Mouse (Mus musculus): ENCODE measurements around the gene Gm20388. TPM values are rescaled to one million over a fixed set of nuclear protein-coding genes. Genes with fewer than 3 reads are reported as not detected.
A peak's percentile ranks its signal among the peaks of the same experiment; 100 is the strongest.

Gene Gm20388
- polyA plus RNA-seq, 1 experiment from 2014 or later = not detected

GRCm38 (mm10) chr8:122246257-122247211 is 2335.9 kb downstream of the Gm20388 start:
- ATAC-seq (ENCODE audit: low FRiP score) (no peak), DNase-seq (ENCODE audit: low spot score, missing footprints) (peak; percentile 61)
- Histone ChIP-seq H3K36me3 (ENCODE audit: control insufficient read depth, insufficient read depth, low read length) (no peaks in the 10 kb centered on the region), H3K4me3 (ENCODE audit: low read depth, low read length) (no peak overlapping the region), H3K9ac (ENCODE audit: low read length) (no peak overlapping the region), H3K27me3 (ENCODE audit: control insufficient read depth, insufficient read depth, low read length) (no peaks in the 10 kb centered on the region), H3K4me2 (no peak overlapping the region), H3K27ac (ENCODE audit: low read depth, low read length) (no peak overlapping the region), H3K9me3 (ENCODE audit: control insufficient read depth, low read length) (no peaks in the 10 kb centered on the region), H3K4me1 (ENCODE audit: control insufficient read depth, insufficient read depth, low read length) (no peaks in the 10 kb centered on the region)
- whole genome bisulfite sequencing = 47% methylated on average over 12 of the region's 12 CpGs

GRCm38 (mm10) chr8:122251739-122252138 is 2341.1 kb downstream of the Gm20388 start:
- Histone ChIP-seq H3K4me2 (no peak overlapping the region), H3K27ac (ENCODE audit: low read depth, low read length) (no peak overlapping the region), H3K4me1 (ENCODE audit: control insufficient read depth, insufficient read depth, low read length) (no peaks in the 10 kb centered on the region), H3K9me3 (ENCODE audit: control insufficient read depth, low read length) (no peaks in the 10 kb centered on the region), H3K9ac (ENCODE audit: low read length) (no peak overlapping the region), H3K27me3 (ENCODE audit: control insufficient read depth, insufficient read depth, low read length) (no peaks in the 10 kb centered on the region), H3K36me3 (ENCODE audit: control insufficient read depth, insufficient read depth, low read length) (no peaks in the 10 kb centered on the region), H3K4me3 (ENCODE audit: low read depth, low read length) (no peak overlapping the region)
- WGBS = 86% methylated on average over 1 of the region's 1 CpGs
- peak; percentile 26 for DNase-seq (ENCODE audit: low spot score, missing footprints)
- ATAC-seq (ENCODE audit: low FRiP score) = no peak

- Histone ChIP-seq H3K9ac (ENCODE audit: low read length) (no peak overlapping the region), H3K4me1 (ENCODE audit: control insufficient read depth, insufficient read depth, low read length) (no peaks in the 10 kb centered on the region), H3K4me3 (ENCODE audit: low read depth, low read length) (no peak overlapping the region), H3K36me3 (ENCODE audit: control insufficient read depth, insufficient read depth, low read length) (no peaks in the 10 kb centered on the region), H3K4me2 (no peak overlapping the region), H3K27ac (ENCODE audit: low read depth, low read length) (no peak overlapping the region), H3K27me3 (ENCODE audit: control insufficient read depth, insufficient read depth, low read length) (no peaks in the 10 kb centered on the region), H3K9me3 (ENCODE audit: control insufficient read depth, low read length) (no peaks in the 10 kb centered on the region)
- ATAC-seq (ENCODE audit: low FRiP score) = no peak
- WGBS = 68% methylated on average over 5 of the region's 5 CpGs
- peak; percentile 4 for DNase-seq (ENCODE audit: low spot score, missing footprints)
These were observed 2341.7 kb downstream of the Gm20388 start for GRCm38 (mm10) chr8:122252366-122252765.

- Histone ChIP-seq H3K36me3 (ENCODE audit: control insufficient read depth, insufficient read depth, low read length) (no peaks in the 10 kb centered on the region), H3K4me2 (no peak overlapping the region), H3K9ac (ENCODE audit: low read length) (no peak overlapping the region), H3K9me3 (ENCODE audit: control insufficient read depth, low read length) (no peaks in the 10 kb centered on the region), H3K27ac (ENCODE audit: low read depth, low read length) (no peak overlapping the region), H3K27me3 (ENCODE audit: control insufficient read depth, insufficient read depth, low read length) (no peaks in the 10 kb centered on the region), H3K4me1 (ENCODE audit: control insufficient read depth, insufficient read depth, low read length) (no peaks in the 10 kb centered on the region), H3K4me3 (ENCODE audit: low read depth, low read length) (no peak overlapping the region)
- peak; percentile 97 for DNase-seq (ENCODE audit: low spot score, missing footprints)
- ATAC-seq (ENCODE audit: low FRiP score) = 0 out of 2 replicates have a peak, but pooled peaks have one; percentile 24
- 60% methylated on average over 2 of the region's 2 CpGs for WGBS
These were observed 2348.7 kb downstream of the Gm20388 start for GRCm38 (mm10) chr8:122259351-122259750.

GRCm38 (mm10) chr8:122260755-122261154 is 2350.1 kb downstream of the Gm20388 start:
- DNase-seq (ENCODE audit: low spot score, missing footprints) (peak; percentile 75), ATAC-seq (ENCODE audit: low FRiP score) (no peak)
- no peak overlapping the region for H3K27ac ChIP-seq (ENCODE audit: low read depth, low read length)
- H3K4me3 ChIP-seq (ENCODE audit: low read depth, low read length) = no peak overlapping the region
- no peaks in the 10 kb centered on the region for H3K4me1 ChIP-seq (ENCODE audit: control insufficient read depth, insufficient read depth, low read length)
- no peaks in the 10 kb centered on the region for H3K36me3 ChIP-seq (ENCODE audit: control insufficient read depth, insufficient read depth, low read length)
- H3K9me3 ChIP-seq (ENCODE audit: control insufficient read depth, low read length) = no peaks in the 10 kb centered on the region
- H3K9ac ChIP-seq (ENCODE audit: low read length) = no peak overlapping the region
- no peak overlapping the region for H3K4me2 ChIP-seq
- H3K27me3 ChIP-seq (ENCODE audit: control insufficient read depth, insufficient read depth, low read length) = no peaks in the 10 kb centered on the region
- WGBS = 42% methylated on average over 9 of the region's 9 CpGs

GRCm38 (mm10) chr8:122262835-122263234 is 2352.2 kb downstream of the Gm20388 start:
- Histone ChIP-seq H3K9ac (ENCODE audit: low read length) (no peak overlapping the region), H3K4me2 (no peak overlapping the region), H3K9me3 (ENCODE audit: control insufficient read depth, low read length) (no peaks in the 10 kb centered on the region), H3K4me3 (ENCODE audit: low read depth, low read length) (no peak overlapping the region), H3K27ac (ENCODE audit: low read depth, low read length) (no peak overlapping the region), H3K4me1 (ENCODE audit: control insufficient read depth, insufficient read depth, low read length) (no peaks in the 10 kb centered on the region; the same call in 1 of the 2 replicates), H3K27me3 (ENCODE audit: control insufficient read depth, insufficient read depth, low read length) (no peaks in the 10 kb centered on the region; the same call in 1 of the 2 replicates), H3K36me3 (ENCODE audit: control insufficient read depth, insufficient read depth, low read length) (no peaks in the 10 kb centered on the region)
- DNase-seq (ENCODE audit: low spot score, missing footprints) (peak; percentile 26), ATAC-seq (ENCODE audit: low FRiP score) (no peak)
- 78% methylated on average over 16 of the region's 16 CpGs for WGBS

- Histone ChIP-seq H3K27me3 (ENCODE audit: control insufficient read depth, insufficient read depth, low read length) (no peaks in the 10 kb centered on the region; the same call in 1 of the 2 replicates), H3K27ac (ENCODE audit: low read depth, low read length) (no peak overlapping the region), H3K36me3 (ENCODE audit: control insufficient read depth, insufficient read depth, low read length) (no peaks in the 10 kb centered on the region), H3K4me2 (no peak overlapping the region), H3K9ac (ENCODE audit: low read length) (no peak overlapping the region), H3K9me3 (ENCODE audit: control insufficient read depth, low read length) (no peaks in the 10 kb centered on the region), H3K4me1 (ENCODE audit: control insufficient read depth, insufficient read depth, low read length) (no peaks in the 10 kb centered on the region; the same call in 1 of the 2 replicates), H3K4me3 (ENCODE audit: low read depth, low read length) (no peak overlapping the region)
- no peak for ATAC-seq (ENCODE audit: low FRiP score)
- peak; percentile 83 for DNase-seq (ENCODE audit: low spot score, missing footprints)
- 35% methylated on average over 9 of the region's 9 CpGs for WGBS
These were observed 2353.6 kb downstream of the Gm20388 start for GRCm38 (mm10) chr8:122264243-122264642.

- H3K9ac ChIP-seq (ENCODE audit: low read length) = no peak overlapping the region
- H3K36me3 ChIP-seq (ENCODE audit: control insufficient read depth, insufficient read depth, low read length) = no peaks in the 10 kb centered on the region
- no peak overlapping the region for H3K4me3 ChIP-seq (ENCODE audit: low read depth, low read length)
- DNase-seq (ENCODE audit: low spot score, missing footprints) (no peak), ATAC-seq (ENCODE audit: low FRiP score) (no peak)
- H3K27me3 ChIP-seq (ENCODE audit: control insufficient read depth, insufficient read depth, low read length) = peaks cover 6% of the 10 kb centered on the region; the same call in 1 of the 2 replicates
- WGBS = 86% methylated on average over 8 of the region's 8 CpGs
- no peak overlapping the region for H3K27ac ChIP-seq (ENCODE audit: low read depth, low read length)
- H3K4me2 ChIP-seq = no peak overlapping the region
- H3K9me3 ChIP-seq (ENCODE audit: control insufficient read depth, low read length) = no peaks in the 10 kb centered on the region
- no peaks in the 10 kb centered on the region; the same call in 1 of the 2 replicates for H3K4me1 ChIP-seq (ENCODE audit: control insufficient read depth, insufficient read depth, low read length)
These were observed 2354.9 kb downstream of the Gm20388 start for GRCm38 (mm10) chr8:122265522-122265921.

GRCm38 (mm10) chr8:122266867-122267266 is 2356.2 kb downstream of the Gm20388 start:
- Histone ChIP-seq H3K4me3 (ENCODE audit: low read depth, low read length) (no peak overlapping the region), H3K9me3 (ENCODE audit: control insufficient read depth, low read length) (no peaks in the 10 kb centered on the region), H3K4me2 (no peak overlapping the region), H3K27me3 (ENCODE audit: control insufficient read depth, insufficient read depth, low read length) (peaks cover 6% of the 10 kb centered on the region; the same call in 1 of the 2 replicates), H3K4me1 (ENCODE audit: control insufficient read depth, insufficient read depth, low read length) (no peaks in the 10 kb centered on the region; the same call in 1 of the 2 replicates), H3K9ac (ENCODE audit: low read length) (no peak overlapping the region), H3K36me3 (ENCODE audit: control insufficient read depth, insufficient read depth, low read length) (no peaks in the 10 kb centered on the region), H3K27ac (ENCODE audit: low read depth, low read length) (no peak overlapping the region)
- ATAC-seq (ENCODE audit: low FRiP score) (no peak), DNase-seq (ENCODE audit: low spot score, missing footprints) (no peak)
- 29% methylated on average over 13 of the region's 13 CpGs for WGBS

Measured in midbrain, embryonic 11.5 days (tissue).